ENCODE assay signal across 10 mouse cellular contexts in genomic region chr11:85273299-85273698, GRCm38 (mm10). TPM values are rescaled to one million over a fixed set of nuclear protein-coding genes. Genes with fewer than 3 reads are reported as not detected.
DNase-seq lines count a peak whose midpoint lies in the region; ATAC-seq and TF ChIP-seq lines count a peak whose summit lies in the region.
"Had no signal": no experiment of that assay in that cellular context is flagged by ENCODE, and none has a peak within 500 bp of the region (broad histone marks: within the 10 kb centered on the region; RNA-seq: fewer than 3 reads in every experiment).

No protein-coding gene starts in this region.

- no peak overlapping the region for H3K4me3 ChIP-seq in thymus, adult 2 months (ENCODE audit: control insufficient read depth, insufficient read depth, low read length)
- no peak overlapping the region for H3K4me3 ChIP-seq in embryonic fibroblast, embryonic 13.5 days (ENCODE audit: insufficient read depth, low read length)
- no peak overlapping the region for H3K4me3 ChIP-seq in midbrain, embryonic 15.5 days
- H3K4me3 ChIP-seq: heart, embryonic 10.5 days; midbrain, embryonic 13.5 days had no signal

- no peak overlapping the region for H3K4me2 ChIP-seq in midbrain, embryonic 15.5 days
- H3K4me2 ChIP-seq: midbrain, embryonic 13.5 days had no signal

- no peak overlapping the region for H3K9ac ChIP-seq in midbrain, embryonic 15.5 days
- H3K9ac ChIP-seq: midbrain, embryonic 13.5 days had no signal

- WGBS in thymus, adult 2 months = 78% methylated on average over 6 of the region's 6 CpGs
- WGBS in midbrain, embryonic 15.5 days = 74% methylated on average over 6 of the region's 6 CpGs

- TF ChIP-seq POLR2A in thymus, adult 2 months (IDR thresholded peaks at IDR 0.05; ENCODE audit: control insufficient read depth, extremely low read depth, insufficient read depth, low read length, poor library complexity) = no peak
- TF ChIP-seq POLR2A in embryonic fibroblast, embryonic 13.5 days (IDR thresholded peaks at IDR 0.05; ENCODE audit: low read depth, low read length) = no peak

- TF ChIP-seq CTCF in thymus, adult 2 months (IDR thresholded peaks at IDR 0.05; ENCODE audit: borderline replicate concordance, control insufficient read depth, extremely low read depth, insufficient read depth, low read length, poor library complexity) = no peak
- TF ChIP-seq CTCF in embryonic fibroblast, embryonic 13.5 days (IDR thresholded peaks at IDR 0.05; ENCODE audit: borderline replicate concordance, insufficient read depth, low read length) = peak; percentile 44; the same call in 1 of the 2 replicates

- no peaks in the 10 kb centered on the region for H3K9me3 ChIP-seq in midbrain, embryonic 15.5 days
- H3K9me3 ChIP-seq: heart, embryonic 10.5 days; midbrain, embryonic 13.5 days had no signal

- no peak overlapping the region for H3K27ac ChIP-seq in thymus, adult 2 months (ENCODE audit: control insufficient read depth, insufficient read depth, low read length)
- no peak overlapping the region for H3K27ac ChIP-seq in embryonic fibroblast, embryonic 13.5 days (ENCODE audit: insufficient read depth, low read length)
- H3K27ac ChIP-seq in midbrain, embryonic 15.5 days = no peak overlapping the region
- H3K27ac ChIP-seq: heart, embryonic 10.5 days; midbrain, embryonic 13.5 days had no signal

- no peaks in the 10 kb centered on the region for H3K27me3 ChIP-seq in thymus, adult 2 months (ENCODE audit: control insufficient read depth, insufficient read depth, low read length)
- H3K27me3 ChIP-seq in midbrain, embryonic 15.5 days (replicated peaks) = no peaks in the 10 kb centered on the region
- H3K27me3 ChIP-seq: midbrain, embryonic 13.5 days had no signal

- DNase-seq in kidney, adult 9 months = peak; percentile 24
- no peak for DNase-seq in kidney, adult 11 months
- peak; percentile 32 for DNase-seq in thymus, adult 2 months
- DNase-seq in thymus, adult 18-20 months = no peak
- no peak for DNase-seq in right cerebral cortex, adult 18-20 months
- DNase-seq in testis, postnatal 10 days (ENCODE audit: low spot score) = no peak

- no peaks in the 10 kb centered on the region for H3K4me1 ChIP-seq in thymus, adult 2 months (replicated peaks; ENCODE audit: control insufficient read depth, insufficient read depth, low read length)
- H3K4me1 ChIP-seq in embryonic fibroblast, embryonic 13.5 days (ENCODE audit: control insufficient read depth, insufficient read depth, low read length) = peaks cover 6% of the 10 kb centered on the region; the same call in 1 of the 2 replicates
- H3K4me1 ChIP-seq in midbrain, embryonic 15.5 days = no peaks in the 10 kb centered on the region
- H3K4me1 ChIP-seq: midbrain, embryonic 13.5 days had no signal

- no peak for ATAC-seq in midbrain, embryonic 15.5 days (replicated peaks)
- ATAC-seq: midbrain, embryonic 13.5 days had no signal

- H3K36me3 ChIP-seq in thymus, adult 2 months (ENCODE audit: control insufficient read depth, insufficient read depth, low read length) = no peaks in the 10 kb centered on the region
- no peaks in the 10 kb centered on the region for H3K36me3 ChIP-seq in midbrain, embryonic 15.5 days (replicated peaks)
- H3K36me3 ChIP-seq: heart, embryonic 10.5 days; midbrain, embryonic 13.5 days had no signal

RNA-seq across cellular contexts. Expression of gene Ppm1d, which starts 37.7 kb away (rescaled TPM):
- polyA plus RNA-seq in thymus, adult 2 months (2012; rRNA removed) = 12.8 and 15.2 TPM in 2 replicates
- polyA plus RNA-seq in embryonic fibroblast, embryonic 13.5 days (2011; ENCODE audit: insufficient read length, low read depth, missing spikeins) = 9.4 and 9.5 TPM in 2 replicates
- 16.9 and 18.1 TPM in 2 replicates for polyA plus RNA-seq in midbrain, embryonic 15.5 days (2015; fragmentation: Nextera tagmentation; extraction: Ambion mirVana)

RNA-seq across cellular contexts. Expression of gene Appbp2, which starts 38.4 kb away (rescaled TPM):
- polyA plus RNA-seq in thymus, adult 2 months (2012; rRNA removed) = 13.8 and 17.8 TPM in 2 replicates
- polyA plus RNA-seq in embryonic fibroblast, embryonic 13.5 days (2011; ENCODE audit: insufficient read length, low read depth, missing spikeins) = 33.3 and 37.1 TPM in 2 replicates
- 44.9 and 45.7 TPM in 2 replicates for polyA plus RNA-seq in midbrain, embryonic 15.5 days (2015; fragmentation: Nextera tagmentation; extraction: Ambion mirVana)

Comparison
In these comparisons a context has a peak if more than half of its experiments do, and no peak if none do; other contexts are left out.
1. DNase-seq: peak in kidney, adult 9 months (single experiment) and thymus, adult 2 months (single experiment); none in kidney, adult 11 months (single experiment), thymus, adult 18-20 months (0 of 2), right cerebral cortex, adult 18-20 months (single experiment) and testis, postnatal 10 days (single experiment).